Mouse (Mus musculus): ENCODE data around the gene Zswim3.

GRCm38 (mm10) chr2:164831029-164831428, 26.1 kb downstream of the Zswim3 start:
- no peak for TF ChIP-seq CTCF (IDR thresholded peaks at IDR 0.05; ENCODE audit: borderline replicate concordance, control insufficient read depth, extremely low read depth, insufficient read depth, low read length, poor library complexity)
- no peak for TF ChIP-seq POLR2A (IDR thresholded peaks at IDR 0.05; ENCODE audit: control insufficient read depth, extremely low read depth, insufficient read depth, low read length, poor library complexity)
